Mouse (Mus musculus) fat pad, adult 2 months (tissue): ENCODE measurements around the gene Gmppb.
"Not testable (repeated sequence)": the region's sequence is repeated elsewhere in the genome, so short reads cannot be mapped to it uniquely, and the experiment has no call there.

Experiments used
- DNase-seq: peaks from one replicate; pipeline ENCODE4 v3.0.0-alpha.2; 2011; ENCODE audit warnings: low read depth, low spot score; ENCODE audit errors: extremely low read depth

Gmppb gene

GRCm38 (mm10) chr9:108049016-108049455 is at the start of gene Gmppb:
Gene Gmppb (plus strand): TSS chr9:108049242.
- DNase-seq = peak; percentile 82

- peak; percentile 95 for DNase-seq
These were observed 46.9 kb upstream of the Gmppb start, which contains the start of gene Ip6k1 for GRCm38 (mm10) chr9:108001922-108002770. Gene Ip6k1 (plus strand): TSS chr9:108002501.

GRCm38 (mm10) chr9:108002778-108003530 is 46.1 kb upstream of the Gmppb start:
- DNase-seq = no peak

- DNase-seq = no peak
These were observed 45.5 kb upstream of the Gmppb start for GRCm38 (mm10) chr9:108003531-108003890.

DNA sequence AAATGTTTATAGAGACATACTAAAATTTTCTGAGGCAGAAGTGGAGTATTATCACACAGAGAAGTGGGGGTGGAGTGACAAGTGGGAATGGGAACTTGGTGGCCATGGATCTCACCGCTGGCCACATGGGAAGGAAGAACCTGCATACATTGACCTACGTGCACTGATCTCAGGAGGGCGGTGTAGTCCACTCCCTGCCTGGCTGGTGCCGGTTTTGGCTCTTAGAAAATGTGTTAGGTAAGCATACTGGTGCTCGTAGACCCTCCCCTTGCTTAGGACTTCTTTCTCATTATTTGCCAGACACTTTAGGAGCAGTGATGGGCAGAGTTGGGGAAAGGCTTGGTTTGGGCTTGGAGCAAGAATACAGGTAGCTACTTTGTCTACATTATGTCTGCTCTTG is 41.0 kb upstream of the Gmppb start:
- DNase-seq = no peak

GRCm38 (mm10) chr9:108010385-108010784 is 38.7 kb upstream of the Gmppb start:
- DNase-seq = no peak

GRCm38 (mm10) chr9:108013577-108013976 is 35.5 kb upstream of the Gmppb start:
- DNase-seq = not testable (repeated sequence)

DNA sequence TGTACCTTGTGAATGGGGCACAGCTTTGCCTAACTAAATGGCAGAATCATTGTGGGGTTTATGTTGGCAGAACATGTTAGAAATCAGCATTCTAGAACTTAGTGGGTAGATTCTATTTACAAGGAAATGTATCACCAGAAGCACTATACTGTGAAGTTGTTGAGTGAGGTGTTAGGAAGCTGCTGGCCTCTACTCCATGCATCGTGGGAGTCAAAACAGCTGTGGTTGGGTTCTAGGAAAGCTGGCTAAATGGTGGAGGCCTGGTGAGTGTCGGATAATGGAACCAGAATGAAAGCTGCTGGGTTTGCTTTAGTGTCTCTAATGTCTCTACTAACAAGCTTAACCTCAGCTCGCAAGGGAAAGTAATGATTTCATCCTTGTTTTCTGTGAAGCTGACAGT is 31.9 kb upstream of the Gmppb start:
- no peak for DNase-seq

- DNase-seq = no peak
These were observed 28.3 kb upstream of the Gmppb start for GRCm38 (mm10) chr9:108020741-108021140.

GRCm38 (mm10) chr9:108023216-108023615 is 25.8 kb upstream of the Gmppb start:
- no peak for DNase-seq

DNA sequence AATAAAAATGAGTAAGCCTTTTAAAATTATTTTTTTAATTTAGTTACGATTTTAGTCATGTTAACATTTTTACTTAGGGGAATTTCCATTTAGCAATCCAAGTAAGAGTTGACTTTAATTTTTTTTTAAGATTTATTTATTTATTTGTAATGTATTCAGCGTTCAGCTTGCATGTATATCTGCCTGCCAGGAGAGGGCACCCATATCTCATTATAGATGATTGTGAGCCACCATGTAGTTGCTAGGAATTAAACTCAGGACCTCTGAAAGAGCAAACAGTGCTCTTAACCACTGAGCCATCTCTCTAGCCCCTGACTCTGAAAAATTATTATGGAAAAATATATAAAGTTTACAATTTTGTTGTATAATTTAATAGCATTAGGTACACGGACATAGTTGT is 22.5 kb upstream of the Gmppb start:
- DNase-seq = no peak

DNA sequence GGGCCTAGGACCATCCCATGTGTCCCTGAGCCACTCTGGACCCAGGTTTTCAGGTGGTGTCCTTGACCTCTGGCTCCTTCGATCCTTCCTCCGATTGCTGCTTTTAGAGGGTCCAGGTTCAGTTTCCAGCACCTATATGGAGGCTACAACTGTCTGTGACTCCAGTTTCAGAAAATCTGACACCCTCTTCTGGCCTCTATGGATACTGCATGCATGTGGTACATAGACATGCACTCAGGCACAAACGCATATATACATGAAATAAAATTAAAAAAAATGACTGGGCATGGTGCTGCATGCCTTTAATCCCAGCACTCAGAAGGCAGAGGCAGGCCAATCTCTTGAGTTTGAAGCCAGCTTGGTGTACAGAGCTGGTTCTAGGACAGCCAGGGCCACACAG is 21.2 kb upstream of the Gmppb start:
- DNase-seq = no peak

DNA sequence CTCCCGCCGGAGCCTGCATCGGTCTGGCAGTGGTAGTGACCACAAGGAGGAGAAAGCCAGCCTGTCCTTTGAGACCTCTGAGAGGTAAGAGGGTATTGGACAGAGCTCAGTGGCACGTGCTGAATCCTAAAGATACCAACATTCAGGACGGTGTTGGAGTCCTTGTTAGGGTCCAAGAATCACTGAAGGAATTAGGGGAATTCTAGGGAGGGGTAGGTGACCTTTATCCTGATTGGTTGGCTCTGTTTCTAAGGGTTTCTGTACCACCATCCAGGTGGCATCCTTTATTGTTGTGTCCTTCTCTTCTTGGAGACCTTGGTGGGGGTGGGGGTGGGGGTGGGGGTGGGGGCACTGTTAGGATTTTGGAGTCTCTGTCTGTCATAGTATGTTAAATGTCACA is 16.9 kb upstream of the Gmppb start:
- no peak for DNase-seq

DNA sequence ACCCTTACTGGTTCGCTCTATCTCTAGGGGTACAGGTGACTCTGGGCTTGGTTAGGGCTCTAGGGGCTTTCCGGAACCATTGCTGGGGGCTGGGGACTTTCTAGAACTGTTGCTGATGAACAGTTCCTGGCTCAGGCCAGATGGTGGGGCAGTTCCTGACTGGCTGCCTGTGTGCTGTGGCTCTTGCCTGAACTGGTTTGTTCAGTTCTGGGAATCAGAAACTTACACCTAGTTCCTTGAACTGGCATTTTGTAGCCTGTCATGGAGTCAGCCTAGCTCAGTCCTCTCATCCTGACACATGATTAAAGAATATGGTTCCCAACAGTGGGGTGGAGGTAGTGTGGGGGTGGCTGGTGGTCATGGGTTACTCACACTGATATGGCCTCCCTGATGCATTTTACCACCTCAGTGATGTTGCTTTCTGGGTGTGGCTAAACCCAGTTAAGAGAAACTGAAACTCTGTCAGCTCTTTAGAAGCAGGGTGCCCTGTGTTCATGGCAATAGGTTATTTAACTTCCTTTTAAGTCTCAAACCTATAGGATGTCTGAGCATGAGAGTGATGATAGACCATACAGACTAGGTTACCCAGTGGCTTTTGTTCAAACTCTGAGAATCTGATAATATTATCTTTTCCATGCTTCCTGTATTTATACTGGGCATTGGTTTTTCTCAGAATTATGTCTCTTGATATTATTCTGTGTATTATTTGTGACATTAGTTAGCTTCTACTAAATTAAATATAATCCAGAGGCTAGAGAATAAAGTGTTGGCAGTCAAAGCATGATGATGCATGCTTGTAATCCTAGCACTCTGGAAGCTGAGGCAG is 13.5 kb upstream of the Gmppb start:
- no peak for DNase-seq

GRCm38 (mm10) chr9:108044751-108045492 is 4.1 kb upstream of the Gmppb start:
- no peak for DNase-seq

GRCm38 (mm10) chr9:108046582-108046981 is 2.5 kb upstream of the Gmppb start:
- no peak for DNase-seq

- no peak for DNase-seq
These were observed 1.2 kb upstream of the Gmppb start for GRCm38 (mm10) chr9:108047601-108048565.

- no peak for DNase-seq
These were observed 481 bp upstream of the Gmppb start for GRCm38 (mm10) chr9:108048566-108048955.

GRCm38 (mm10) chr9:108049561-108050251 is 664 bp downstream of the Gmppb start:
- DNase-seq = no peak
